Mouse (Mus musculus) cerebellum, postnatal 10 days (tissue): Measurements from ENCODE around the gene Usp36.

Experiments
- DNase-seq, 2 experiments: peaks; one replicate each; pipeline ENCODE4 v3.0.0; 2021; ENCODE audit warnings: mixed read lengths in 2 of 2

Gene Usp36

DNA sequence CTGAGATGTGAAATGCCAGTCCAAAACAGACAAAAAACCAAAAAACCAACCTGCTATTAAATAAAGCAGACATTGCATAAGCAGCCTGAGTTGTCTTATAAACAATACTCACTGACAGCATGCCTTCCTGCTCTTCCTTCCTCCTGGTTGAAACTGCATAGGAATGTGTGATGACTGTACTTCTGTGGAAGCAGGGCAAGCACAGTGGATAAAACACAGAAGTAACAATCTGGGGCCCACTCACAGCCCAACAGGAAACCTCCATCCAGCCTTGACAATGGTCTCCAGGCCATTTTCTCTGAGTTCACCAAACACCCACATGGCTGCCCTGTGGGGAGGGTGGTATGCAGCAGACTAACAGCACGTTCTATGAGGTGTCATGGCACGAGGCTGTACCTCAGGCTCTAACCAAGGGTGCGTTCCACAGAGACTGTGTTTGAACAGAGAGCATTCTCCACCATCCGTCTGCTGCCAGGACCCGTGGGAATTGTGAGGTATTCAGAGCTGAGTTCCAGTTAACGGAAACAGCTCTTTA is 67.6 kb downstream of the Usp36 start:
- DNase-seq = no peak

DNA sequence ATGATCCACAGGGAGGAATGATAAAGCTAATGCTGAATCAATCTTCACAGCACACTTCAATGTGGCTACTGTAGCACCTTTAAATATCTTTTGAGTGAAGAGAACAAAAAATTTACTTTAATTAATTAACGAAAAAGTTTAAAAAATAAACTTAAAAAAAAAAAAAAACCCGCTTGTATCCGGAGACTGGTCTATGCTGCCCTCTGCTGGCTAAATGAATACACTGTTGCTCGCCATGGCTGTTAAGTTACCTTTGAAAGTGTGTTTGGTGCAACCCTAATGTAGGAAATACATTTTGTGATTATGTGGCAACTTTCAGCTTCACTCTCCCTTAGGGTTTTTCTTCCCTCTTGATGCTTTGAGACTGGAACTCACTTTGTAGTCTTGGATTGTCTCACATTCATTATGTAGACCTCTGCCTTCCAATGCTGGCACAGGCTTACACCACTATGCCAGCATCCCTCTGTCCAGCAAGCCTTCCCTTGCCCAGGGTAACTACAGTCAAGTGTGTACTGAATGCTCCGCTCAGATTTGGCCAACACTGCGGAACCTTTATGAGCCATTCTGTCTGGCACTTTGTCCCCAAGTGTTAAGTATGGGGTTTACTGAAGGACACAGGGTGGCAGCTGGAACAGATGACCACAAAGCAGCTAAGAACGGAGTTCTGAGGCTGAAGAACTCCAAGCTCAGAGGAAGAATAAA is 69.3 kb downstream of the Usp36 start:
- peak; percentile 80 to 88 for DNase-seq

DNA sequence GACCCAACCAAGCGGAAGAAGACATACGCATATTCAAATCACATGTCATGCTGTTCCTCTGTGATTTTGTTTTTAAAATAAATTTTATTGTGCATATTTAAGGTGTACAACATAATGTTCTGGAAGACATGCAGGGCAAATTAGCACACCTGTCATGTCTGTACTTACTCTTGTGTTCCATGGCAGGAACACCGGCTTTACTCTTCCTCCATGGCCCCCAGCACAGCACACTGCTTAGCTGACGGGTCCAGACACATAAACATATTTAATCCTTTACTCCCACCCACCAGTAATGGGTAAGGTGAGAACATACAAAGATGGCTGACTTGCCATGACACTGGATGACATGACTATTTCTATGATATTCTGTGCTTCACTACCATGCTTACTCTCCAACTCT is 71.0 kb downstream of the Usp36 start:
- DNase-seq = no peak

DNA sequence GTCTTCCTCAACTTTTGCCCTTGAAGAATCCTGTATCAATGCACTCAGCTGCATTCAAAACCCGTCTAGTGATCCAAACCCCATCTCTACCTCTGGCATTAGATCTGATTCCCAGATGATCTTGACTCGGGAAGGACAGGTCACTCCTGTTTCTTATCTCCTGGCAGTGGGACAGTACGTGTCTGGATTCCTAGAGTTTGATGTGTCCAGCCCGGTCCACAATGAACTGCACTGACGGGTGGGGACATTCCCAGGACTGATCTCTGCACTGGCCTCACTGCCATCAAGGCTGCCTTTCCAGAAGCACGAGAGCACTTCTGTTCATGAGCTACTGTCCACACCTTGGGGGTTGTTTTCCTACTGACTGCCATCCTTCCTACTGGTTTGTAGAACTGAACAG is 73.6 kb downstream of the Usp36 start:
- DNase-seq = no peak

DNA sequence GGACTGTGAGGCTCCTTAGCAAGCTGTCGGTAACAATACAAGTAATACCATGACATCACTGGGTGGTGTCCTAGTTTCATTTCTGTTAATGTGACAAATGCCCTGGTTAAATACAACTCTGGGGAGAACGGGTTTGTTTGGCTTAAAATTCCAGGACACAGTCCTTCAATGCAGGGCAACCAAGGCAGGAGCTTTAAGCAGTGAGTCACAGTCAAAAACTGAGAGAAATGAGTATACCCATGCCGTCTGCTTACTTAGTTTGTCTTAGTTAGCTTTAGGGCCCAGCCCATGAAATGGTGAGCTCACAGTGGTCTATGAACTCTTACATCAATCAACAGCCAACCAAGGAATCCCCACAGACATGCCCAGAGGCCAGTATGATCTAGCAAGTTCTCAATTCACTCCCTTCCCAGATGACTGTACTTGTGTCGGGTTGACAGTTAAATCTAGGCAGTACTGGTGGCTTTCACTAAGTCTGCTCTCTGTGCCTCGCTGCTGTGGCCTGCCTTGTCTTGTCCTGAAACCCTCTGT is 74.1 kb downstream of the Usp36 start:
- no peak for DNase-seq

DNA sequence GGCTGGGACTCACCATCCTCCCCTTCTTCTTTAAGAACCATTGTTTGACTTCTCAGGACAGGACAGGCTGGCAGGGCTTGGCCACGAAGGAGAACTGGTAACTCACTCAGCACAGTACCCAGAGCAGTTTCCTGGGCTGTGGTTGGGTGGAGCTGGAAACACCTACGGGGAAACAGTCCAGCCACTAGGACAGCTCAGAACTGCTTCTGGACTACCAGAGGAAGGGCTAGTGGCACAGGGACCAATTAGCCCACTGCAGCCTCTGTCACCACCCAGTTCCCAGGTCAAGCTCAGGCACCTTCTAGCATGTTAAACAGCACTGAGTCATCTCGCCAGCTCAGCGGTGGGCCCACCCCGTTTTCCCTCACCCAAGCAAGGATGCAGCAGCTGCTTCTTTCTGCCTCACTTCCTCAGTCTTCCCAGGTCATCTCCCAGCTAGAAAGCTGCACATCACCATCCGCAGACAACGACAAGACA is 77.4 kb downstream of the Usp36 start:
- DNase-seq = peak in 1 of 2 experiments; percentile 32

DNA sequence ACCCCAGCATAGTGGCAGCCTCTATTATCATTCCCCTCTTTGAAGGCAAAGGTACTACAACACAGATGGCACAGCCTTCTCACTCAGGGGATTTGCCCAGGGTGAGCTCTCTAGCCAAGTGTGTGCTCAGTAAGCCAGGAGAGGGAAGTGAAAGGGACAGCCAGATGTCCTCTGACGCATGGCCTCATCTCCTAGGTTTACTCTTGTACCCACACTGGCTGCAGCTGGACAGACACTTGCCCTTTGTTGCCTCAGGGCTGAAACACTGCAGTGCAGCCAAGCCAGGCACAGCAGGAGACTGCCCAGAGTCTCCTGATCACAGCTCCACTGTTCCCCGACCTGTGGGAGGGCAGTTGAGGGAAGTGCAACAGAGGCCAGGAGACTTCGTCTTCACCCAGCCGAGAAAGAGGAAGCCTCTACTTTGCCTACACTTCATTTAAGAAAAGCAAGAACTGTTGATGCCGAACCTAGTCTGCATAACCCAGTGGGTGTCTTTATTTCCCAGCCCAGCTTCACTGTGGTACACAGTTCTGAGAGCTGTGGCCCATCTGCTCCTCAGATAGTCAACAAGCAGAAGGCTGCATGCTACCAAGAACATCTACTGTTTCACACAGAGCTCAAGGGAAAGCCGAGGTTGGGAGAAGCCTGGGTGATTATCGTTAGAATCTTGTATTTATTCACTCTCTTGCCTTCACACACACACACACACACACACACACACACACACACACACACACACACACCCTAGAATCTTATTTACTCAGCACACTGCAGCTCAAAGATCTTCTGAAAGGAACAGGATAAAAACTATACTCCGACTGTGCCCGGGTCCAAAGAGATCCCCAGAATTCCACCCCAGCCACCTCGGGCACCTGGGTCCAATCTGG is 78.1 kb downstream of the Usp36 start:
- DNase-seq = peak; percentile 64 to 69

DNA sequence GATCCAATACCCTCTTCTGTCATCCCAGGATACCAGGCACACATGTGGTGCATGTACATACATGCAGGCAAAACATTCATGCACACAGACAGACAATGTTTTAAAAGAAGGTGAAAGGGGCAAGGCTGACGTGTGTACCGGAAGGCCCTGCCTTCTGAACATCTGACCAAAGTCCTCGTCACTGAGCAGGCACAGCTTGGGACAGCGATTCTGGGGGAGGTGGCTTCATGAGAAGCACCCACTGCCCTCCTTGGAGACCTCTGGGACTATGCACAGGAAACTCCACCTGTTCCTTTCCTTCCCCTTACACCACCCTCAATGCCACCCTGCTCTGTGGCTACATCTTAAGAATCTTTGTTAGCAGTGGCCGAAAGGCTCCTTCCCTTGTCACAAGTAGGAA is 79.1 kb downstream of the Usp36 start:
- DNase-seq = no peak

DNA sequence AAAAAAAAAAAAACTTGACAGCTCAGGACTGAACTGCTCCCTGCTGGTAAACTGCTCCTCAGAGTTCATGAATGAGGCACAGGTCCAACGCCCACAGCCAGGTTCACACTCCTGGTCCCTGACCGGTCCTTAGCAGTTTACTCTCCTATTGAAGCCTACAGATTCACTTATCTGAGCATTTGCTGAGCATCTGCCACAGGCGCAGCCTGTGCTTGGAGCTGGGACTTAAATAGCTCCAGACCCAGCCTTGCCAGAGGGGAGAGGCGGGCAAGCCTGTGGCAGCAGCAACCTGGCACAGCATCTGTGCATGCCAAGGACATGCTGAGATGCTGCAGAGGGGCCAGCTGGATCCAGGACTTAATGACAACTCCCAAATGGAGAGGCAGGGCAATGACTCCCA is 79.9 kb downstream of the Usp36 start:
- DNase-seq = peak; percentile 90 to 93
